Mouse (Mus musculus) myocyte (in vitro differentiated cells): ENCODE data around the gene Itga5.

Source experiments
- POLR2A ChIP-seq: IDR thresholded peaks from one replicate; pipeline ENCODE4 v1.6.1; 2011; ENCODE audit warnings: low read depth, mild to moderate bottlenecking, control low read depth, moderate library complexity; ENCODE audit not compliant: insufficient read length
- TCF3 ChIP-seq: IDR thresholded peaks from one replicate; pipeline ENCODE4 v1.6.1; 2011; ENCODE audit warnings: low read depth, control low read depth; ENCODE audit not compliant: insufficient read length
- USF1 ChIP-seq: IDR thresholded peaks from one replicate; pipeline ENCODE4 v1.6.1; 2011; ENCODE audit warnings: low read depth, mild to moderate bottlenecking, control low read depth, moderate library complexity

DNA sequence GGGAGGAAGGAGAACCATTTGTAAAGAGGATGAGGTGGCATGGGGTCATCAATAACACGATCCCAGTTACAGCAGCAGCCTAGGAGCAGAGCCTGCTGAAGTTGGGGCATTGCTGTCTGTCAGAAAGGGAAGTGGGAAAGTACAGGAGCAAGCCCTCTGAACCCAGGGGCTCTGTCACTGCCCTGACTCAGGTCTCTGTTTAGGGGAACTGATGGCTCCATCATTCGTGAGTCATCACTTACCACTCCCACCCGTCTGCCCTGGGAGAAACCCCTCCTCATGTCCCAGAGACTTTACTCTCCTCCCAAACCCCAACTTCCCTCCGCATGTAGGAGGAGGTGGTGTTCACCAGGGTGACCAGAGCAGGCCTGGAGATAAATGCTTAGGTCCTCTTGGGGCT is 3.9 kb upstream of the Itga5 start:
- TF ChIP-seq TCF3 (no peak), USF1 (no peak), POLR2A (no peak)
